Mouse (Mus musculus) cerebellum, postnatal 36 days (tissue): Measurements from ENCODE around the gene Wfdc8.

Source experiments
- DNase-seq, 2 experiments: peaks; one replicate each; pipeline ENCODE4 v3.0.0; 2021 to 2022; ENCODE audit warnings: mixed read lengths in 2 of 2

The Wfdc8 gene

DNA sequence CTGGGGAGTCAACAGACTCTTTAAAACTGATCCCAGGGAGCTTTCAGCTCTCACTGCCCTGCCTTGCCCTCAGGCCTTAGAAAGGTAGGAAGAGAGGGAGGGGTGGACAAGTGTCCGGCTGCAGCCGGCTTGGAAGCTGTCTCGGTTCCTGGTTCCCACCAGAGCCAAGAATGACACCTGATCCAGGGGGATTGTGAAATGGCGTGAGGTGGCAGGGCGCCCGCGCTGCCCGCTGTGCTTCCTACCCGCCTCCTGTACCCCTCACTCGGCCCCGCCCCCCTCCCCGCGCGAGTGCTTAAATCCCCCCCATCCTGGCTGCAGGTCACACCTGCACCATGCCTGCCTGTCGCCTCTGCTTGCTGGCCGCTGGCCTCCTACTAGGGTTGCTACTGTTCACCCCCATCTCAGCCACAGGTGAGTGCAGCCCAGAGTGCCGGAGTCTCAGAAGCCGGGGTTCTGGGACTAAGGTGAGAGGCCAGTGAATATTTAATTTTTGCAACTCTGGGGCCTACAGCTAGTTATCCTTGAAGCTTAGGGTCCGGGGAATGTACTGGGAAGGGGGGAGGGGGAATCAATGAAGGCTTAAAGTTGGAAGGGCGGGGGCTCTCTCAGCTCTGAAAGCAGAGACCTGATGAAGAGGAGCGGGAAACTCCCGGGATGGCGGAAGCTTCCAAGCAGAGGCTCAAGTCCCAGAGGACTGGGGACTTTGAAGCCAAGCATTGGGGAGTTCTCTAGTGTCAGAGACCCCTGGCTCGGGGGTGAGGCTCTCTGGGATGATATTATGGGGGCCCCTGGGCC lies 50.8 kb downstream of the Wfdc8 start, which contains the start of gene Wfdc2:
Gene Wfdc2, plus strand, starts transcription at position 23 of the 798 bp plus-strand sequence.
- no peak for DNase-seq

DNA sequence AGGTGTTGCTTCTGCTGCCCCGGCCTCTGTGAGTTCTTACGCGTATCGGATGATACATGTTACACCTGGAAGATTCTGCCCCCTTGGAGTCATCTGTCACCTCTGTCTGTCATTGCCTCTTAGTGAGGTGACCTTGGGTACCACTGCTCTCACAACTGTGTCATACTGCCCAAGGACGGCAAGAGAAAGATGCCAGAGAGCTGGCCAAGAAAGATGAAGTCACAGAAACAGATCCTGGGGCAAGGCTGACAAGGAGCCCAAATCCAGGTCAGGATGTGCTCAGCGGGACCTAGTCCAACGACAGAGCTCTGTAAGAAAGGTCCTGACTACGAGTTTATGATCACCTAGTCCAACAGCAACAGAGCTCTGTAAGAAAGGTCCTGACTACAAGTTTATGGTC lies 53.3 kb downstream of the Wfdc8 start:
- DNase-seq = no peak

DNA sequence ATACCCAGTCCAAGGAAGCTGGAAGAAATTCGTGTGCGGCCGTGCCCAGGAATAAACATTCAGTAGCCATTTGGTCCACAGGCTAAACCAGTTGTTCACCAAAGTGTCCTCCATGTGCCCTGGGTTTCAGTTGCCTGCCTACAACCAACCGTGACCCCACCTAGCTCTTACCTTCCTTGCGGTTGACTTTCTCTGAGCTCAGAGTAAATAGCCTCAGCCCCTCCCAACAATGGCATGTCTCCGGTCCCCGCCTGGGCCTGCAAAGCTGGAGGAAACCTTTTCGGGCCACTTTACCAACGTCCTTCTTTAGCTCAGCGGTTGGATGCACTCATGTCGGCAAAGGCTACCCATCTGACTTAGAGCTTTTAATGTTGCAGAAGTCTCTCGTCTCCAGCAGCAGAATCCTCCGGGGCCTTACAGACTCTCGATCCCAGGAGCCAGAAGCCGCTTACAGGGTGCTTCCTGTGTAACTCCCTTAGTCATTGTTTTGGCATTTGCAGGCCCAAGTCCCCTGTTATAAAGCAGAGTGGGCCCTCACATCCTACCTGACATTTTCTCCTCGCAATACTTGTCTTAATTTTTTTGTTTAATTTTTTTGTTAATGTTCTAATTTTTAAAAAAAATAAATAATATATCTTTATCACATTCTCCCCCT lies 54.3 kb downstream of the Wfdc8 start:
- DNase-seq = no peak

DNA sequence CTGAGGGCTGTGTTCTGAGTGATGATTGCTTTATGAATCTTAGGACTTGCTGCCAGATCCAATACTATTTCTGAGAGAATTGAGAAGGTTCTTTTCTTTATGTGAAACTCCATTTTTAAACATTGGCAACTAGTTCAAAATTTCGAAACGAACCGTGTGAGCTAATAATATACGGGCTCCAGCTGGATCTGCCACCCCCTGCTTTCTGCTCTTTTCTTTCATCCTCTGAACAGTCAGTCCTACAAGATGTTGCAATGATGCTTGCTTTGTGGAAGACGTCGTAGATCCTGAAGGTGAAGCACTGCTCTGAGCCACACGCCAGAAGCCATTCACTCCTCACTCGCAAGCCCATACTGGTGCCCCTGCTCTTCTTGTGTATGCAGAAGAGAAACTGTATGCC lies 55.0 kb downstream of the Wfdc8 start:
- no peak for DNase-seq

DNA sequence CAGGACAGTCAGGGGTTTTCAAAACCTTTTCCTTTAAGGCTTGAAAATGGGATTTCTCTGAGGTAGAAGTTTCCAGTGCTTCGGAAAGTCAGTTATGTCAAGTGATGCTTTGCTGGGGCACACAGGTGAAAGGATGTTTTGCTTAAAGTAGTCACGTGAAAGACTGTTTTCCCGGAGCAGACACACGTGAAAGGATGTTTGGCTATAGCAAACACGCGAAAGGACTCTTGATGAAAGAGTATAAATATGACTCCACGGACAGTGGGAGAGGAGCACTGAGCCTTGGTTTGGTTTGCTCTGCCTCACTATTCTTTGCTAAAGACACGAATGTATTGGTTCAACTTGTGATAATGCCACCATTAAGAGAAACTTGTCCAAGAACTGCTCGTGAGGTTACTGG lies 61.9 kb downstream of the Wfdc8 start:
- DNase-seq = no peak

DNA sequence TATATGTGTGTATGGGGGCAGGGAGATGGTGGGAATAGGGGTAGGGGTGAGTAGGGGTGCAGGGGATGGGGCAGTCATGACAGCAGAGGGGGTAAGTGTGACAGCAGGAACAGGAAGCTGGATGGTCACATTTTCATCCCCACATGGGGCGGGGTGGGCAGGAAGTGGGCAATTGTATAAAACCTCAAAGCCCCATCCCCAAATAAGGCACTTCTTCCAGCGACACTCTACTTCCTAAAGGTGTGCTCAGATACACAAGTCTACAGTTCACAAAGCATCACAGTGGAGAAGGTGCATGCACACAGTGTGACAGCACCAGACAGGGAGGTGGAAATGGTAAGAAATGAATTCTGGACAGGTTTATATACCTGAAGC lies 62.5 kb downstream of the Wfdc8 start:
- DNase-seq = no peak

DNA sequence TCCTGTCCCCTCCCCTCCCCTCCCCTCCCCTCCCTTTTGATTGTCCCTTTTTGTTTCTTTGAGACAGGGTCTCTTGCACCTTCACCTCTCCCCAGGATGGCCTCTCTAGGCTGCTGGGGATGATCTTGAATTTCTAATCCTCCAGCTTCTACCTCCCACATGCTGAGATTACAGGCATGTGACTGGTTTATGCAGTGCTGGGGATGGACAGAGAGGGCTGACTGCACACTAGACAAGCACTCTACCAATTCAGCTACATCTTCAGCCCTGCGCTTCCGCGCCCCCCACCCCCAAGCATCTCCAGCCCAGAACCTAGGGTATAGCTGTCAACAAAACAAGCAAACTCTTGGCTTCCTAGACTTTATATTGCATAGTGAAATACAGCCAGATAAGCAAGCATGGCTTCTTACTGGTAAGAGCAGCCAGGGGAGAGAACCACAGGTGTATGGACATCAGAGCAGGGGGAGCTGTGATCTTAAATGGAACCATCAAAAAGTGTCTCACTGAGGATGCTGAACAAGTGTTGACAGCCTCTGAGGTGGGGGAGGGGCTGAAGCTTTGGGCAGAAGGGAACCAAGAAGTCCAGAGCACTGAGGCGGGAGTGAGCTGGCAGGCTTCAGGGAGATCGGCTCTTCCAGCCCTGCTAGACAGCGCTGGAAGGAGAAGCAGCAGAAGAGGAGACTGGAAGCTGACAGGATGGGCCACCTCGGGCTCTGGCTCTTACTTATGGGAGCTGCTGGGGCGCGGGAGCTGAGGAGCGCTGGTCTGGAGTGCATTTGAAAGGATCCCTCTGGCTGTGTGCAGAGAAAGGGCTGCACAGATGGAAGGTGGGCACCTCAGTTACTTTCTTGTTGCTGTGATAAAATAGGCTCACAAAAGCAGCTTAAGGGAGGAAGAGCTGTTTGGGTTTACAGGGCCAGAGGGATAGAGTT lies 63.2 kb downstream of the Wfdc8 start:
- DNase-seq = no peak

DNA sequence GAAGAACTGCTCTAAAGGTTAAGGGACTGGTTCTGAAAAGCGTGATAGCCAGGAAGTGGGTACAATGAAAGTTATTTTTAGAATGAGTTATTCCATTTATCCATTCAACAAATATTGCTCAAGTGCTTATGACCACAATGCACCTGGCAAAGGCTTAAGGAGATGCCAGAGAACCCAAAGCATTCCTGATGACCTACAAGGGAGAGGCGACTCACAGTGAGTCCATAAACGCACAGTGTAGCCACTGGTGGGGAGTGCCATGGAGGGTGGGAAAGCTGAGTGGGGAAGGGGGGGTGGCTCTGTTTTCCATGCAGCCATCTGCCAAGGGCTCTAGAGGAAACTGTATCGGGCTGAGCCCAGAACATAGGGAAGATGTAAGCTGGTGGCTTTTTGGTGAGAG lies 64.1 kb downstream of the Wfdc8 start:
- DNase-seq = no peak
